Mouse (Mus musculus) intestine, embryonic 15.5 days (tissue): ENCODE measurements at regions not wholly inside any gene's neighbourhood (a gene's known extent, or its start where the extent isn't known, plus 50 kb on each side); places are given as distances from the start of the nearest gene placed in this dataset.

Experiments
- ATAC-seq: fragments of 200-750 bp; cut with Nextera tagmentation; 2 replicates; pipeline ENCODE4 v1.8.0; 2017; ENCODE audit warnings: moderate TSS enrichment, moderate library complexity
- H3K27ac ChIP-seq: fragments of 300-500 bp; sonication (generic); 2 replicates; pipeline ENCODE4 v1.5.1; 2015; ENCODE audit warnings: mild to moderate bottlenecking, inconsistent platforms
- H3K27me3 ChIP-seq: fragments of 300-500 bp; sonication (generic); replicated peaks from 2 replicates; pipeline ENCODE4 v1.6.1; 2015; ENCODE audit warnings: inconsistent platforms
- H3K36me3 ChIP-seq: fragments of 300-500 bp; sonication (generic); 2 replicates; pipeline ENCODE4 v1.6.1; 2015; ENCODE audit warnings: inconsistent platforms
- H3K4me1 ChIP-seq: fragments of 300-500 bp; sonication (generic); replicated peaks from 2 replicates; pipeline ENCODE4 v1.6.1; 2015; ENCODE audit warnings: inconsistent platforms
- H3K4me2 ChIP-seq: fragments of 300-500 bp; sonication (generic); replicated peaks from 2 replicates; pipeline ENCODE4 v1.6.1; 2015; ENCODE audit warnings: mild to moderate bottlenecking, inconsistent platforms
- H3K4me3 ChIP-seq: fragments of 300-500 bp; sonication (generic); replicated peaks from 2 replicates; pipeline ENCODE4 v1.5.1; 2015; ENCODE audit warnings: inconsistent platforms
- H3K9ac ChIP-seq: fragments of 300-500 bp; sonication (generic); 2 replicates; pipeline ENCODE4 v1.6.1; 2015; ENCODE audit warnings: inconsistent platforms
- H3K9me3 ChIP-seq: fragments of 300-500 bp; sonication (generic); 2 replicates; pipeline ENCODE4 v1.6.1; 2016; ENCODE audit warnings: inconsistent platforms
- WGBS: fragments of 180-500 bp; shearing (Covaris S2); methylation state at CpG from one replicate; pipeline ENCODE4 v1.1.7; 2015; 5-methylcytosine and 5-hydroxymethylcytosine counted together

- Histone ChIP-seq H3K4me3 (no peak overlapping the region), H3K4me2 (no peak overlapping the region), H3K36me3 (no peaks in the 10 kb centered on the region), H3K4me1 (no peaks in the 10 kb centered on the region), H3K9ac (no peak overlapping the region), H3K27me3 (no peaks in the 10 kb centered on the region), H3K9me3 (no peaks in the 10 kb centered on the region), H3K27ac (no peak overlapping the region)
- 45% methylated on average over 5 of the region's 5 CpGs for WGBS
- ATAC-seq, result peak; percentile 71
Observed at GRCm38 (mm10) chr1:151263372-151263771, 53.4 kb downstream of the Gm47996 start.

- no peaks in the 10 kb centered on the region for H3K36me3 ChIP-seq
- 73% methylated on average over 2 of the region's 2 CpGs for WGBS
- no peak overlapping the region for H3K4me2 ChIP-seq
- no peak overlapping the region for H3K4me3 ChIP-seq
- H3K9me3 ChIP-seq, result no peaks in the 10 kb centered on the region
- H3K4me1 ChIP-seq, result no peaks in the 10 kb centered on the region
- H3K9ac ChIP-seq, result no peak overlapping the region
- no peak overlapping the region for H3K27ac ChIP-seq
- no peak for ATAC-seq
- H3K27me3 ChIP-seq, result no peaks in the 10 kb centered on the region
Observed at GRCm38 (mm10) chr1:151263830-151264229, 53.9 kb downstream of the Gm47996 start.

- 94% methylated on average over 6 of the region's 6 CpGs for whole genome bisulfite sequencing
- Histone ChIP-seq H3K9me3 (no peaks in the 10 kb centered on the region), H3K36me3 (no peaks in the 10 kb centered on the region), H3K27ac (no peak overlapping the region), H3K4me2 (no peak overlapping the region), H3K9ac (no peak overlapping the region), H3K4me3 (no peak overlapping the region), H3K27me3 (no peaks in the 10 kb centered on the region), H3K4me1 (no peaks in the 10 kb centered on the region)
- ATAC-seq, result no peak
Observed at GRCm38 (mm10) chr1:151264789-151265188, 54.9 kb downstream of the Gm47996 start.

- ATAC-seq, result no peak
- 81% methylated on average over 5 of the region's 5 CpGs for WGBS
Observed at GRCm38 (mm10) chr1:151265590-151265989, 55.7 kb downstream of the Gm47996 start.

GRCm38 (mm10) chr1:151266703-151267102 is 56.8 kb downstream of the Gm47996 start:
- Histone ChIP-seq H3K36me3 (no peaks in the 10 kb centered on the region), H3K27me3 (no peaks in the 10 kb centered on the region), H3K27ac (no peak overlapping the region), H3K4me2 (no peak overlapping the region), H3K4me3 (no peak overlapping the region), H3K9me3 (no peaks in the 10 kb centered on the region), H3K4me1 (no peaks in the 10 kb centered on the region), H3K9ac (no peak overlapping the region)
- no peak for ATAC-seq
- 90% methylated on average over 4 of the region's 4 CpGs for WGBS

More at GRCm38 (mm10) chr1:151265590-151265989, 55.7 kb downstream of the Gm47996 start:
- H3K4me2 ChIP-seq, result no peak overlapping the region
- H3K36me3 ChIP-seq, result no peaks in the 10 kb centered on the region
- H3K27ac ChIP-seq, result no peak overlapping the region
- no peaks in the 10 kb centered on the region for H3K27me3 ChIP-seq
- no peak overlapping the region for H3K9ac ChIP-seq
- no peaks in the 10 kb centered on the region for H3K9me3 ChIP-seq
- H3K4me1 ChIP-seq, result no peaks in the 10 kb centered on the region
- H3K4me3 ChIP-seq, result no peak overlapping the region

GRCm38 (mm10) chr1:151270691-151271090 is 60.8 kb downstream of the Gm47996 start:
- H3K4me1 ChIP-seq, result no peaks in the 10 kb centered on the region
- no peak overlapping the region for H3K27ac ChIP-seq
- no peaks in the 10 kb centered on the region for H3K9me3 ChIP-seq
- H3K36me3 ChIP-seq, result no peaks in the 10 kb centered on the region
- H3K4me3 ChIP-seq, result no peak overlapping the region
- WGBS, result 66% methylated on average over 8 of the region's 8 CpGs
- H3K27me3 ChIP-seq, result no peaks in the 10 kb centered on the region
- H3K9ac ChIP-seq, result no peak overlapping the region
- ATAC-seq, result no peak
- H3K4me2 ChIP-seq, result no peak overlapping the region

GRCm38 (mm10) chr1:151274306-151274705 is 64.4 kb downstream of the Gm47996 start:
- Histone ChIP-seq H3K9ac (no peak overlapping the region), H3K27ac (no peak overlapping the region), H3K4me2 (no peak overlapping the region), H3K9me3 (no peaks in the 10 kb centered on the region), H3K4me3 (no peak overlapping the region), H3K27me3 (no peaks in the 10 kb centered on the region), H3K36me3 (no peaks in the 10 kb centered on the region), H3K4me1 (no peaks in the 10 kb centered on the region)
- 94% methylated on average over 4 of the region's 4 CpGs for WGBS
- ATAC-seq, result no peak

GRCm38 (mm10) chr1:151275581-151275980 is 65.7 kb downstream of the Gm47996 start:
- no peak overlapping the region for H3K9ac ChIP-seq
- no peak for ATAC-seq

GRCm38 (mm10) chr1:151279955-151280354 is 64.3 kb upstream of the Ivns1abp start:
- H3K27ac ChIP-seq, result no peak overlapping the region
- peak; percentile 77 for ATAC-seq
- H3K9ac ChIP-seq, result no peak overlapping the region
- no peaks in the 10 kb centered on the region for H3K36me3 ChIP-seq
- no peaks in the 10 kb centered on the region for H3K27me3 ChIP-seq
- no peaks in the 10 kb centered on the region for H3K4me1 ChIP-seq
- 56% methylated on average over 3 of the region's 3 CpGs for WGBS
- H3K4me3 ChIP-seq, result no peak overlapping the region
- no peak overlapping the region for H3K4me2 ChIP-seq
- H3K9me3 ChIP-seq, result no peaks in the 10 kb centered on the region

More at GRCm38 (mm10) chr1:151275581-151275980, 65.7 kb downstream of the Gm47996 start:
- WGBS, result 90% methylated on average over 3 of the region's 3 CpGs
- H3K27ac ChIP-seq, result no peak overlapping the region
- H3K4me2 ChIP-seq, result no peak overlapping the region
- H3K9me3 ChIP-seq, result no peaks in the 10 kb centered on the region
- H3K27me3 ChIP-seq, result no peaks in the 10 kb centered on the region
- H3K36me3 ChIP-seq, result no peaks in the 10 kb centered on the region
- H3K4me1 ChIP-seq, result no peaks in the 10 kb centered on the region
- H3K4me3 ChIP-seq, result no peak overlapping the region

GRCm38 (mm10) chr1:151285045-151285444 is 59.2 kb upstream of the Ivns1abp start:
- Histone ChIP-seq H3K4me3 (no peak overlapping the region), H3K27me3 (no peaks in the 10 kb centered on the region), H3K36me3 (no peaks in the 10 kb centered on the region), H3K27ac (no peak overlapping the region), H3K4me1 (peaks cover 2% of the 10 kb centered on the region; the same call in 1 of the 2 replicates), H3K9me3 (no peaks in the 10 kb centered on the region), H3K9ac (no peak overlapping the region), H3K4me2 (no peak overlapping the region)
- WGBS, result 89% methylated on average over 7 of the region's 7 CpGs
- no peak for ATAC-seq

GRCm38 (mm10) chr1:151287451-151287850 is 56.8 kb upstream of the Ivns1abp start:
- WGBS, result 58% methylated on average over 12 of the region's 12 CpGs
- Histone ChIP-seq H3K9me3 (no peaks in the 10 kb centered on the region), H3K9ac (no peak overlapping the region), H3K36me3 (no peaks in the 10 kb centered on the region), H3K4me3 (no peak overlapping the region), H3K27me3 (no peaks in the 10 kb centered on the region), H3K27ac (no peak overlapping the region), H3K4me1 (peaks cover 2% of the 10 kb centered on the region; the same call in 1 of the 2 replicates), H3K4me2 (no peak overlapping the region)
- no peak for ATAC-seq

- no peak overlapping the region for H3K4me3 ChIP-seq
- peaks cover 2% of the 10 kb centered on the region; the same call in 1 of the 2 replicates for H3K4me1 ChIP-seq
- no peak overlapping the region for H3K9ac ChIP-seq
- H3K36me3 ChIP-seq, result no peaks in the 10 kb centered on the region
- no peak overlapping the region for H3K4me2 ChIP-seq
- H3K27ac ChIP-seq, result peak overlapping the region; percentile 64; the same call in 1 of the 2 replicates
- ATAC-seq, result peak; percentile 62
- no peaks in the 10 kb centered on the region for H3K27me3 ChIP-seq
- no peaks in the 10 kb centered on the region for H3K9me3 ChIP-seq
- WGBS, result 66% methylated on average over 7 of the region's 7 CpGs
Observed at GRCm38 (mm10) chr1:151289061-151289460, 55.2 kb upstream of the Ivns1abp start.

GRCm38 (mm10) chr1:151289493-151290258 is 54.6 kb upstream of the Ivns1abp start:
- Histone ChIP-seq H3K4me2 (peak overlapping the region; percentile 19; the same call in 1 of the 2 replicates), H3K36me3 (no peaks in the 10 kb centered on the region), H3K9ac (no peak overlapping the region), H3K27ac (peak overlapping the region; percentile 64), H3K4me3 (no peak overlapping the region), H3K4me1 (peaks cover 2% of the 10 kb centered on the region; the same call in 1 of the 2 replicates), H3K9me3 (no peaks in the 10 kb centered on the region), H3K27me3 (no peaks in the 10 kb centered on the region)
- peak; percentile 78 for ATAC-seq
- WGBS, result 52% methylated on average over 13 of the region's 13 CpGs
